Mouse (Mus musculus): Measurements from ENCODE around the gene Eef1a1.

Eef1a1 gene

GRCm38 (mm10) chr9:78477021-78477551 lies 11.9 kb downstream of the Eef1a1 start:
- in situ Hi-C loops (cut with MboI, MseI) = no loop called here

GRCm38 (mm10) chr9:78476531-78477020 lies 12.4 kb downstream of the Eef1a1 start:
- in situ Hi-C loops (cut with MboI, MseI) = no loop called here

DNA sequence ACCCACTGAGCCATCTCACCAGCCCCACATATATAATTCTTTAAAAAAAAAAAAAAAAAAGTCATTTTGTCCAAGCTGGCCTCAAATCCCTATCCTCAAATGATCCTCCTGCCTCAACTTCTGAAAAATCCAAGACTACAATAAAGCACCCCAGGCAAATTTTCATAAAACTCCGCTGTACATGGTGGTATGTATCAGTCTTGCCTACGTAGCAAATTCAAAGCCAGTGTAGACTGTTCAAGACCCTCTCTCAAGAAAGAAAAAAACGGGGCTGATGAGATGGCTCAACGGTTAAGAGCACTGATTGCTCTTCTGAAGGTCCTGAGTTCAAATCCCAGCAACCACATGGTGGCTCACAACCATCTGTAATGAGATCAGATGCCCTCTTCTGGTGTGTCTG lies 13.1 kb downstream of the Eef1a1 start:
- in situ Hi-C loops (cut with MboI, MseI) = no loop called here

DNA sequence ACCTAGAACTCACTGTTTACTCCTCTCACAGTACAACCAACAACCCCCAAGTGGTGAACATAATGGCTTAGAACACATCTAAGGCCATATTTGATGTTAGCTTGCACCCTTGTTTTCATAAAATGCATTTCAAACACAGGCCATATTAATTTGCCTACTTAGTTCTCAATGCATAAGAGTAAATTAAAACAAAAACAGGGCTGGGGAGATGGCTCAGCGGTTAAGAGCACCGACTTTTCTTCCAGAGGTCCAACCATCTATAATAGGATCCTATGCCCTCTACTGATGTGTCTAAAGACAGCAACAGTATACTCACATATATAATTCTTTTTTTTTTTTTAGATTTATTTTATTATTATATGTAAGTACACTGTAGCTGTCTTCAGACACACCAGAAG lies 13.6 kb downstream of the Eef1a1 start:
- in situ Hi-C loops (cut with MboI, MseI) = no loop called here

DNA sequence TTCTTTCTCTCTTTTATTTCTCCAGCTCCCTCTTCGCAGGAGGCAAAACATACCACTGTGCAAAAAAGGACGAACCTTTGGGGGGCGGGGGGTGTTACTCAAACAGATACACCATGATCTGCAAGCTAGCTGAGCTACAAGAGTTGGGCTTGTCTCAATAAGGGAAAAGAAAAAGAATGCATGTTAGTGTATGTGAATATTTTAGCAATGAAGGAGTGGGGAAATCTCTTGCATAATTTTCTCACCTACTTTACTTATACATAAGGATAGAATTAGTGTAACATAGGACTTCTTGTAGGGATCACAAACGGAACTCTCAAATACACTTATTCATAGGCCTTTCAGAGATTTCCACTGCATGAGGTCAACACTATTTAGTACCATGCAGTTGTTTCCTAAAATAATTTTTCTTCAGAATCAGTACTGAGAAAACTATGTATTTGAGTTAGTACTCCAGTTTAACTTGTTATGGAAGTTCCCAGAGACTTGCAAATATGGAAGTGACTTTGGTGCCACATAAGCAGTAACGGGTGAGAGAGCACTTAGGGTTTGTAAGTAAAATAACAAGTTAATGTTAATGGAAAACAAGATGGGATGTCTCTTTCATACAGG lies 14.1 kb downstream of the Eef1a1 start:
- in situ Hi-C loops (cut with MboI, MseI) = no loop called here

- in situ Hi-C loops (cut with MboI, MseI) = no loop called here
These were observed 14.7 kb downstream of the Eef1a1 start for GRCm38 (mm10) chr9:78474270-78474669.

GRCm38 (mm10) chr9:78473588-78473987 lies 15.4 kb downstream of the Eef1a1 start:
- in situ Hi-C loops (cut with MboI, MseI) = no loop called here

GRCm38 (mm10) chr9:78465725-78466124 lies 23.2 kb downstream of the Eef1a1 start:
- in situ Hi-C loops (cut with MboI, MseI) = no loop called here

- in situ Hi-C loops (cut with MboI, MseI) = no loop called here
These were observed 25.6 kb downstream of the Eef1a1 start for GRCm38 (mm10) chr9:78463337-78463736.

DNA sequence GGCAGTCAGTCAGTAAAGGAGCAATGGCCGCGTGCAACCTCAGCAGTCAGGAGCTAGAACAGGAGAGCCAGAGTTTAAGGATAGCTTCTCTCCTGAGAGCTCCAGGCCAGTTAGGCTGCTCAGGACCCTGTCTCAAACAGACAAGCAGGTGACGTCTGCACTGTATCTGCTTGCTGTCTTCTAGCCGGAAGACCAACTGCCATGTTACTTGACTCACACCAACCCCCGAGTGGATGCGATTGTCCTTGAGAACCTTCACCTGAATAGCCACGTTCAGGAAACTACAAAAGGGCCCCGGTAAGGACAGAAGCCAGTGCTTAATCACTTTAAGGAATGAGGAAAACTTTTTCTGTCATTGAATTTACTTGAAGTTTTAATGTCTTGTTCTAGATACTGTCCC lies 31.9 kb downstream of the Eef1a1 start:
- in situ Hi-C loops (cut with MboI, MseI) = no loop called here

DNA sequence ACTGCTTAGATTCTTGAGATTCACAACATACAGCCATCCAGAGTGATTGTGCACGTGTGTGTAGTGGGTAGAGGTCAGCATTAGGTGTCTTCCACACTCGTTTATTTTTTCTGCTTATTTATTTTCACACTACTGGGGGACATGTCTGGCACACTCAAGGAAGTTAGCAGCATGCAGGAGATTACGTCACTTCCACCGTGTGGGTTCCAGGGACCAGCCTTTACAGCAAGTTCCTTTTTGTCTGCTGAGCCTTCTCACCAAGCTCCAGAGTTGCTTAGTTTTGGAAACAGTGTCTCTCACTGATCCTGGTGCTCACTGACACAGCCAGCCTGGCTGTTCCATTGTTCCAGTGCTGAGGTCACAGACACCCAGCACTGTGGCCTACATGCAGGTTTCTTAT lies 37.6 kb downstream of the Eef1a1 start:
- in situ Hi-C loops (cut with MboI, MseI) = no loop called here

GRCm38 (mm10) chr9:78450404-78450803 lies 38.5 kb downstream of the Eef1a1 start:
- in situ Hi-C loops (cut with MboI, MseI) = no loop called here

DNA sequence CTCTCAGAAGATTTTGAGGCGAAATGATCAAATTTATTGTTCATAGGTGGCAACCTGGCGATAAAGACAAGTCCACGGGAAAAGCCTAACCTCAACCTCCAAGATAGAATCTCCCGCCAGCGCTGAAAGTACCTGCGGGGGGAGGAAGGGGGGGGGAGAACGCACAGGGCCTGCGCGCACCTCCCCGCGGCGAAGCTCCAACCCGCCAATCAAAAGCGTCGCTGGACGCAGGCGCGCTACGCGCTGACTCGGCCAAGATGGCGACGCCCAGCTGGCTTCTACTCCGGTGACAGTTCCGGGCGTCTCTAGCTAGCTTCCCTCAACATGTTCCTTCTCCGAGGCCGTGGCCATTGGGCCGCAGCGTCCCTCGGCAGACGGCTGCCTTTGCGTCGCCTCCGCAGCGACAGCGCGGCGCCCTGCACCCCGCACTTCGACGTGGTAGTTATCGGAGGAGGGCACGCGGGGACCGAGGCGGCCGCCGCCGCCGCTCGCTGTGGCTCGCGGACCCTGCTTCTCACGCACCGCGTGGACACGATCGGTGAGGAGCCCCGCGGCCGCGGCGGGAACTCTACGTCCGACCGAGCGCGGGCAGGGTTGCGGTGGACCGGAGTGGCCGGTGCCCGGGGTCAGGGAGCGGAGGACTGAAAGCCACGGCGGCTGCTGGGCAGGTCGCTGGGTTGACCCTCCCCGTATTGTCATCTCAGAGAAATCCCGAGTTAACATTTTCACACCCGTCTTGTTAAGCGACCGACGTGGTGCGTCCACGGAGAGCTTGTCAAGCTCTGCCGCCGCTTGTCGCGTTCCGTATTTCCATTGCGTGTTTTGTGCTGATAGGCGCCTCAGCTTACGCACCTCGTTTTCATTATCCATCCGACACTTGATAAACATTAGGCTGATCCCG lies 40.7 kb downstream of the Eef1a1 start, which contains the start of the genes Mto1 and Gm17324:
Gene Mto1, plus strand, starts transcription at position 236 of the 901 bp plus-strand sequence.
Gene Gm17324, minus strand, starts transcription at position 814 of the 901 bp plus-strand sequence.
- in situ Hi-C loops (cut with MboI, MseI) = no loop called here

DNA sequence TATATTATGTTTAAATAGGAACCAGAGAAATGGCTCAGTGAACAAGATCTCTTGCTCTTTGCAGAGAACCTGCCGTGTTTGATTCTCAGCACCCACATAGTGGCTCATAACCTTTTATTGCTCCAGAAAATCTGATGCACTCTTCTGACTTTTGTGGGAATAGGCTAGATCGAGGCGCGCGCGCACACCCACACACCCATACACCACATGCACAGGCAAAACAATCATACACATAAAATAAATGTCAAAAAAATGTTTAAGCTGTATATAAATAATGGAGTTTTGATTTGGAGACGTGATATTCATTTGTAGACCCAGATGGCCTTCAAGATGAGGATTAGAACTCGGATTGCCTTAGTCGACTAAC lies 41.4 kb downstream of the Eef1a1 start:
- in situ Hi-C loops (cut with MboI, MseI) = no loop called here

DNA sequence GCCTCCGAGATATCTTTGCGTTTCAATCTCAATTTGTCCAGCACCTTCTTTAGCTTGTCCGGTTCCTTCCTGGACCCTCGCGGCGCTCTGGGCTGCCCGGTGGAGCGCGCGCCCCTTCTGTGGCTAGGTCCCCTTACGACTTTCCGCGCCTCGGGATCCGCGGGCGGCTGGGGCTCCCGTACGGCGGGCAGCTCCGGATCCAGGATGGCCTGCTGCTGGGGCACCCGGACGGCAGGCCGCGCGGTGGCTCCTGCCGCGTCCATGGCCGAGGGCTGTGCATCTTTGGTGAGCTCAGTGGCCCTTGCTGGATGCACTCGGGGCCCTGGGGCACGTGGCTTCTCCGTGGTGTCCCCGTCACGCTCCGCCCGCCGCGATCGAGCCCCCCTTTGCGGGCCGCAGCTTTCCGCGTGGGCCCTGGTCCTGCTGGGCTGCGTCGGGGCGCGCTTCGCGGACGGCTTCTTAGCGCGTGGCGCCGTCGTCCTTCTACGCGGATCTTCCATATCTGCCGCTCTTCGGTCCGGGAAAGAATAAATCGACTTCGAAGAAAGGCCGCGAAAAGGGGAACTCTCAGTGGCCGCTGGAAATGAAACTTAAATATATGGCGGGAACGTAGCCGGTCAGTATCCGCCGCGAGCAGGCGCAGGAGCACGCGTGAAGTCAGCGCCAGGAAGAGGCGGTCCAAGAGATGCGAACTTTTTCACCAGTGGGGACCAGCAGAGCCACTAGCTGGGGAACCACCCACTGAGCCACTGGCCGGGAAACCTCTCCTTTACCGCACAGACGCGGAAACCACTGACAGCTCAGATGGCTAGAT lies 46.2 kb downstream of the Eef1a1 start, which contains the start of gene Cgas:
Gene Cgas, minus strand, starts transcription at position 659 of the 814 bp plus-strand sequence.
- in situ Hi-C loops (cut with MboI, MseI) = no loop called here

GRCm38 (mm10) chr9:78442237-78442578 lies 46.7 kb downstream of the Eef1a1 start:
- in situ Hi-C loops (cut with MboI, MseI) = no loop called here

DNA sequence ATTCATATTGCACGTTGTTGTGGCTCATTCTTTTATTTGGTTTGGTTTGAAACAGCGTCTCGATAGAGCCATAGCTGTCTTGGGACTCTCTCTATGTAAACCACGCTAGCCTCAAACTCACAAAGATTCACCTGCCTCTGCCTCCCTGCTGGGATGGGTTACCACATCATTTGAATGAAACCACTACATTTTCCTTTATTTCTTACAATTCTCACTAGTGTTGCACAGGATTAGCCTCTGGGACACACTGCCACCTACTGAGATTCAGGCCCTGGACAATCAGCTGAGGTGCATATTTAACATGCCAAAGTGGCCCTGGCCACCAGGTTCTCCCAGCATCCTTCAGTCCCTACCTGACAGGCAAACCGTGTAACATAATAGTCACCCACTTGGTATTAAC lies 49.5 kb downstream of the Eef1a1 start:
- in situ Hi-C loops (cut with MboI, MseI) = no loop called here

- in situ Hi-C loops (cut with MboI, MseI) = no loop called here
These were observed 56.5 kb downstream of the Eef1a1 start for GRCm38 (mm10) chr9:78432471-78432870.

GRCm38 (mm10) chr9:78430486-78430885 lies 58.5 kb downstream of the Eef1a1 start:
- in situ Hi-C loops (cut with MboI, MseI) = no loop called here

GRCm38 (mm10) chr9:78429551-78429950 lies 59.4 kb downstream of the Eef1a1 start:
- in situ Hi-C loops (cut with MboI, MseI) = no loop called here

DNA sequence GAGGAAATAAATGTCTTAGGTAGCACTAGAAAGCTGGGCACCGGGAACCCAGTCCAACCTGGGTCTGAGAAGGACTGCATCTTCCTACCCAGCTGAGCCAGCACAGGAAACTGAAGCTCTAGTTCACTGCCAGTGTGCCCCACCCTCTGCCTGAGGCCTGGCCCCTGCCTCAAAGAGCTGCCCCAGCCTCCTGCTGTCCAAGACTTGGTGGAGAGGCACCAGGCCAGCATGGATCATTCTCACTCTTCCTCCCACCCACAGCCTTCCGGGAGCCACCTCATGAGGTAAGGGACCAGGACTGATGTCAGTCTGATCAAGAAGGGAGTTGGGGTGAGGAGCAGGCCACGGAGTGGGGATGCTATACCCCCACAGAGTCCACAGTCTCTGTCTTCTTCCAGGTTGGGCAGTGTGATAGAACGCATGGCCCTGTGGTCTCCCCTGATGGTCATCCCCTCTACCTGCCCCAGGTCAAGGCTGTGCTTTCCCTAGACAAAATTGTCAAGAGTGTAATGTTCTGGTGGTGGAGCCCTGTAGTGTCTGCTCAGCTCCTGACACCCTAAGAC lies 60.0 kb downstream of the Eef1a1 start:
- in situ Hi-C loops (cut with MboI, MseI) = no loop called here

Data from T-helper 17 cell (primary cell).